Mouse (Mus musculus) stomach, embryonic 14.5 days (tissue): ENCODE measurements at regions not wholly inside any gene's neighbourhood (a gene's known extent, or its start where the extent isn't known, plus 50 kb on each side); places are given as distances from the start of the nearest gene placed in this dataset.

Experiments
- ATAC-seq: fragments of 200-750 bp; cut with Nextera tagmentation; 2 replicates; pipeline ENCODE4 v1.8.0; 2017; ENCODE audit warnings: low read depth, moderate TSS enrichment; ENCODE audit not compliant: insufficient number of reproducible peaks, insufficient read depth, low FRiP score
- H3K27ac ChIP-seq: fragments of 300-500 bp; sonication (generic); 2 replicates; pipeline ENCODE4 v1.5.1; 2014; ENCODE audit warnings: mild to moderate bottlenecking, low read length, moderate library complexity, mixed read lengths
- H3K27me3 ChIP-seq: fragments of 300-500 bp; sonication (generic); 2 replicates; pipeline ENCODE4 v1.6.1; 2014; ENCODE audit warnings: low read length, control low read depth, mixed read lengths; ENCODE audit not compliant: control insufficient read depth, insufficient read depth
- H3K36me3 ChIP-seq: fragments of 300-500 bp; sonication (generic); 2 replicates; pipeline ENCODE4 v1.6.1; 2014; ENCODE audit warnings: mild to moderate bottlenecking, control low read depth, low read length, moderate library complexity, mixed read lengths; ENCODE audit not compliant: control insufficient read depth, insufficient read depth
- H3K4me1 ChIP-seq: fragments of 300-500 bp; sonication (generic); 2 replicates; pipeline ENCODE4 v1.6.1; 2014; ENCODE audit warnings: low read length, control low read depth, mixed read lengths; ENCODE audit not compliant: control insufficient read depth, insufficient read depth
- H3K4me2 ChIP-seq: fragments of 300-500 bp; sonication (generic); replicated peaks from 2 replicates; pipeline ENCODE4 v1.6.1; 2014; ENCODE audit warnings: low read depth, low read length, control low read depth
- H3K4me3 ChIP-seq: fragments of 300-500 bp; sonication (generic); 2 replicates; pipeline ENCODE4 v1.5.1; 2014; ENCODE audit warnings: low read depth, low read length, control low read depth
- H3K9ac ChIP-seq: fragments of 300-500 bp; sonication (generic); replicated peaks from 2 replicates; pipeline ENCODE4 v1.6.1; 2014; ENCODE audit warnings: low read depth, mild to moderate bottlenecking, control low read depth, low read length, moderate library complexity, mixed read lengths
- H3K9me3 ChIP-seq: fragments of 300-500 bp; sonication (generic); 2 replicates; pipeline ENCODE4 v1.6.1; 2016; ENCODE audit warnings: low read depth, low read length, control low read depth; ENCODE audit not compliant: control insufficient read depth
- WGBS: fragments of 180-500 bp; shearing (Covaris S2); extraction: QIAGEN DNeasy Blood & Tissue Kit; methylation state at CpG from one replicate; pipeline ENCODE4 v1.1.7; 2014; 5-methylcytosine and 5-hydroxymethylcytosine counted together

- Histone ChIP-seq H3K4me2 (no peak overlapping the region), H3K4me1 (no peaks in the 10 kb centered on the region), H3K36me3 (no peaks in the 10 kb centered on the region), H3K9me3 (no peaks in the 10 kb centered on the region), H3K9ac (no peak overlapping the region), H3K27ac (no peak overlapping the region), H3K27me3 (no peaks in the 10 kb centered on the region), H3K4me3 (no peak overlapping the region)
- 77% methylated on average over 9 of the region's 9 CpGs for WGBS
- no peak for ATAC-seq
Measured at GRCm38 (mm10) chr4:153905076-153905475, 52.0 kb upstream of the A430005L14Rik start.

DNA sequence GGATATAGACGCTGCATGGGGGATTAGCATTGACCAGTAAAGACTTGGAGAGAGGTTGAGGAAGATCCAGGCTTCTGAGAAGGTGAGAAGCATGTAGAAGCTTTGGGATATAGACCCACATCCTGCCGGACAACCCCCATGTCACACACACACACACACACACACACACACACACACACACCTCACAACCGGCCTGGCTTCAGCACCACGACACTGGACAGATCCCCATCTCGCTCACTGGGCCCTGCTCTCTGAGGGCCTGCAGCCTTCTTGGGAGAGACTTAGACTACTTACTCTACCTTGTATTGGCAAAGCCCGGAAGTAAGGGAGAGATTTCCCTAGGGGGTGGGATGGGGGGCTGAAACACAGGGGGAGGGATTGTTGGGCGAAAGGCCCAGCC lies 51.5 kb upstream of the A430005L14Rik start:
- H3K36me3 ChIP-seq, result no peaks in the 10 kb centered on the region
- H3K9ac ChIP-seq, result no peak overlapping the region
- no peak overlapping the region for H3K4me2 ChIP-seq
- no peak overlapping the region for H3K4me3 ChIP-seq
- 37% methylated on average over 7 of the region's 7 CpGs for WGBS
- no peak for ATAC-seq
- no peaks in the 10 kb centered on the region for H3K9me3 ChIP-seq
- H3K27me3 ChIP-seq, result no peaks in the 10 kb centered on the region
- H3K27ac ChIP-seq, result no peak overlapping the region
- H3K4me1 ChIP-seq, result no peaks in the 10 kb centered on the region
